Mouse (Mus musculus) liver, embryonic 15.5 days (tissue): Measurements from ENCODE around the gene Igf1. TPM values are rescaled to one million over a fixed set of nuclear protein-coding genes. Genes with fewer than 3 reads are reported as not detected.

Experiments
- ATAC-seq: fragments of 200-750 bp; cut with Nextera tagmentation; 2 replicates; pipeline ENCODE4 v1.8.0; 2017; ENCODE audit warnings: moderate number of reproducible peaks, mild to moderate bottlenecking, moderate library complexity; ENCODE audit not compliant: insufficient read depth
- H3K27ac ChIP-seq: fragments of 300-500 bp; sonication (generic); replicated peaks from 2 replicates; pipeline ENCODE4 v1.5.1; 2015; ENCODE audit warnings: mild to moderate bottlenecking, inconsistent platforms
- H3K27me3 ChIP-seq: fragments of 300-500 bp; sonication (generic); 2 replicates; pipeline ENCODE4 v1.6.1; 2015; ENCODE audit warnings: mild to moderate bottlenecking, inconsistent platforms
- H3K36me3 ChIP-seq: fragments of 300-500 bp; sonication (generic); replicated peaks from 2 replicates; pipeline ENCODE4 v1.6.1; 2015; ENCODE audit warnings: moderate library complexity, mild to moderate bottlenecking, inconsistent platforms
- H3K4me1 ChIP-seq: fragments of 300-500 bp; sonication (generic); replicated peaks from 2 replicates; pipeline ENCODE4 v1.6.1; 2015; ENCODE audit warnings: inconsistent platforms
- H3K4me2 ChIP-seq: fragments of 300-500 bp; sonication (generic); 2 replicates; pipeline ENCODE4 v1.6.1; 2015; ENCODE audit warnings: moderate library complexity, mild to moderate bottlenecking, inconsistent platforms
- H3K4me3 ChIP-seq: fragments of 300-500 bp; sonication (generic); replicated peaks from 2 replicates; pipeline ENCODE4 v1.5.1; 2015; ENCODE audit warnings: mild to moderate bottlenecking, inconsistent platforms
- H3K9ac ChIP-seq: fragments of 300-500 bp; sonication (generic); 2 replicates; pipeline ENCODE4 v1.6.1; 2015; ENCODE audit warnings: moderate library complexity, mild to moderate bottlenecking, inconsistent platforms
- H3K9me3 ChIP-seq: fragments of 300-500 bp; sonication (generic); replicated peaks from 2 replicates; pipeline ENCODE4 v1.6.1; 2016; ENCODE audit warnings: inconsistent platforms
- WGBS: fragments of 180-500 bp; shearing (Covaris S2); methylation state at CpG from one replicate; pipeline ENCODE4 v1.1.7; 2015; ENCODE audit warnings: mixed read lengths; ENCODE audit not compliant: insufficient replicate concordance; 5-methylcytosine and 5-hydroxymethylcytosine counted together
- polyA plus RNA-seq: library from polyadenylated mRNA; unstranded; fragments of >200 nt; fragmentation: Nextera tagmentation; extraction: Ambion mirVana; gene quantifications from 2 replicates; pipeline ENCODE4 v1.2.1, GENCODE M21; 2015

Igf1 gene
- polyA plus RNA-seq, 1 experiment from 2014 or later, result 12.5 TPM

- 51% methylated on average over 6 of the region's 6 CpGs for WGBS
- H3K4me2 ChIP-seq, result no peak overlapping the region
- ATAC-seq, result no peak
These were observed 113.5 kb downstream of the Igf1 start for GRCm38 (mm10) chr10:87971536-87971935.

GRCm38 (mm10) chr10:87973911-87974631 lies 116.0 kb downstream of the Igf1 start:
- WGBS, result 44% methylated on average over 4 of the region's 4 CpGs
- ATAC-seq, result no peak

More at GRCm38 (mm10) chr10:87971536-87971935, 113.5 kb downstream of the Igf1 start:
- Histone ChIP-seq H3K9me3 (no peaks in the 10 kb centered on the region), H3K4me1 (no peaks in the 10 kb centered on the region), H3K9ac (no peak overlapping the region), H3K27ac (no peak overlapping the region), H3K27me3 (no peaks in the 10 kb centered on the region), H3K36me3 (no peaks in the 10 kb centered on the region), H3K4me3 (no peak overlapping the region)

GRCm38 (mm10) chr10:87985375-87985774 lies 127.3 kb downstream of the Igf1 start:
- Histone ChIP-seq H3K27ac (no peak overlapping the region), H3K9me3 (no peaks in the 10 kb centered on the region), H3K27me3 (no peaks in the 10 kb centered on the region), H3K4me3 (no peak overlapping the region), H3K4me1 (no peaks in the 10 kb centered on the region), H3K4me2 (no peak overlapping the region), H3K9ac (no peak overlapping the region), H3K36me3 (no peaks in the 10 kb centered on the region)
- no peak for ATAC-seq
- WGBS, result 76% methylated on average over 5 of the region's 5 CpGs

More at GRCm38 (mm10) chr10:87973911-87974631, 116.0 kb downstream of the Igf1 start:
- no peak overlapping the region for H3K4me2 ChIP-seq
- no peaks in the 10 kb centered on the region for H3K27me3 ChIP-seq
- H3K4me1 ChIP-seq, result no peaks in the 10 kb centered on the region
- H3K36me3 ChIP-seq, result no peaks in the 10 kb centered on the region
- H3K9ac ChIP-seq, result no peak overlapping the region
- no peak overlapping the region for H3K27ac ChIP-seq
- H3K9me3 ChIP-seq, result no peaks in the 10 kb centered on the region
- no peak overlapping the region for H3K4me3 ChIP-seq

DNA sequence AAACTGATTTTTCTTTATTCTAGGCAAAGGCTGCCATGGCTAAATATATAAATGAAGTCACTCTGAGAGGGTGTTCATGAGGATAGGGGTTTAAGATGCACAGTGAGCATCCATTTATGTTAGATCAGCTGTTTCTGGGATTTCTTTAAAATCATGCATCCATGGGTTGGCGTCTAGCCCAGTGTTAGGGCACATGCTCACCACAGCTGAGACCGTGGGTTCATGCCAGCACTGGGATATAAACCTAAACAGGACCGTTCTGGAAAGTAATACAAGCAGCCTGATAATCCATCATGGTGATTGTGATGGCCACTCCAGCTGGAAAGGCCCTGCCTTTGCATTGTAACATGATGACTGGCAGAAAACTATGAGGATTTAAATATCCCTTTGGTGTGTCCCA lies 128.1 kb downstream of the Igf1 start:
- H3K27me3 ChIP-seq, result no peaks in the 10 kb centered on the region
- H3K9ac ChIP-seq, result no peak overlapping the region
- no peak overlapping the region for H3K27ac ChIP-seq
- no peak for ATAC-seq
- no peaks in the 10 kb centered on the region for H3K36me3 ChIP-seq
- no peak overlapping the region for H3K4me3 ChIP-seq
- H3K9me3 ChIP-seq, result no peaks in the 10 kb centered on the region
- no peak overlapping the region for H3K4me2 ChIP-seq
- H3K4me1 ChIP-seq, result no peaks in the 10 kb centered on the region
- 55% methylated on average over 3 of the region's 3 CpGs for WGBS

Other genes starting within 250 kb of the Igf1 start
- gene Pmch, start 232.8 kb downstream of the Igf1 start, polyA plus RNA-seq, result 0.20 and 0.44 TPM in 2 replicates